Comparison of ENCODE assay signal across 9 mouse cellular contexts in genomic region chr12:26444054-26444453, GRCm38 (mm10). TPM values are rescaled to one million over a fixed set of nuclear protein-coding genes. Genes with fewer than 3 reads are reported as not detected.
A peak's percentile ranks its signal among the peaks of the same experiment; 100 is the strongest.
DNase-seq lines count a peak whose midpoint lies in the region; ATAC-seq and TF ChIP-seq lines count a peak whose summit lies in the region.
"Had no signal": no experiment of that assay in that cellular context is flagged by ENCODE, and none has a peak within 500 bp of the region (broad histone marks: within the 10 kb centered on the region; RNA-seq: fewer than 3 reads in every experiment).

No protein-coding gene starts in this region.

- H3K27me3 ChIP-seq in forebrain, postnatal 0 days (ENCODE audit: insufficient read depth, low read length): no peaks in the 10 kb centered on the region
- no peaks in the 10 kb centered on the region for H3K27me3 ChIP-seq in forebrain, embryonic 15.5 days
- H3K27me3 ChIP-seq in cerebellum, adult 2 months (ENCODE audit: control insufficient read depth, insufficient read depth, low read length): no peaks in the 10 kb centered on the region
- H3K27me3 ChIP-seq: liver, embryonic 15.5 days had no signal

- no peak for TF ChIP-seq POLR2A in cerebellum, adult 2 months (IDR thresholded peaks at IDR 0.05; ENCODE audit: borderline replicate concordance, insufficient read depth, low read length)

- no peaks in the 10 kb centered on the region for H3K36me3 ChIP-seq in forebrain, postnatal 0 days (ENCODE audit: insufficient read depth)
- H3K36me3 ChIP-seq in forebrain, embryonic 15.5 days: no peaks in the 10 kb centered on the region
- H3K36me3 ChIP-seq: liver, embryonic 15.5 days had no signal

- H3K9me3 ChIP-seq in forebrain, postnatal 0 days (ENCODE audit: low read length): no peaks in the 10 kb centered on the region
- H3K9me3 ChIP-seq in forebrain, embryonic 15.5 days: no peaks in the 10 kb centered on the region
- H3K9me3 ChIP-seq: liver, embryonic 15.5 days had no signal

- H3K4me1 ChIP-seq in forebrain, postnatal 0 days (ENCODE audit: insufficient read depth): no peaks in the 10 kb centered on the region
- no peaks in the 10 kb centered on the region for H3K4me1 ChIP-seq in forebrain, embryonic 15.5 days
- H3K4me1 ChIP-seq in cerebellum, adult 2 months (ENCODE audit: control insufficient read depth, insufficient read depth, low read length): no peaks in the 10 kb centered on the region
- H3K4me1 ChIP-seq: liver, embryonic 15.5 days had no signal

- no peak; the same call in 1 of the 2 replicates for ATAC-seq in forebrain, postnatal 0 days
- ATAC-seq in forebrain, embryonic 15.5 days (replicated peaks): no peak

- WGBS in forebrain, postnatal 0 days: 0% methylated on average over 2 of the region's 2 CpGs
- 2% methylated on average over 2 of the region's 2 CpGs for WGBS in forebrain, embryonic 15.5 days
- 0% methylated on average over 2 of the region's 2 CpGs for WGBS in cerebellum, adult 2 months

- H3K27ac ChIP-seq in forebrain, postnatal 0 days (ENCODE audit: low read depth, low read length): no peak overlapping the region
- H3K27ac ChIP-seq in forebrain, embryonic 15.5 days (replicated peaks): no peak overlapping the region
- no peak overlapping the region for H3K27ac ChIP-seq in cerebellum, adult 2 months (ENCODE audit: insufficient read depth, low read length)
- no peak overlapping the region for H3K27ac ChIP-seq in layer of hippocampus, adult 2 months
- H3K27ac ChIP-seq: liver, embryonic 15.5 days had no signal

- peak; percentile 75 for TF ChIP-seq CTCF in forebrain, postnatal 0 days (IDR thresholded peaks at IDR 0.05; ENCODE audit: low read depth)
- peak; percentile 60; the same call in 1 of the 2 replicates for TF ChIP-seq CTCF in cerebellum, adult 2 months (IDR thresholded peaks at IDR 0.05; ENCODE audit: borderline replicate concordance, insufficient read depth, low read depth, low read length)
- peak; percentile 98 for TF ChIP-seq CTCF in layer of hippocampus, adult 2 months (conservative IDR thresholded peaks at IDR 0.05)

- peak; percentile 78 for DNase-seq in forebrain, postnatal 0 days
- peak; percentile 54 for DNase-seq in MN1 (ENCODE audit: low spot score)
- DNase-seq in cerebellum, adult 2 months: peak; percentile 56 to 71
- DNase-seq in gastrocnemius, postnatal 10 days: peak; percentile 87
- peak; percentile 52 to 76 for DNase-seq in layer of hippocampus, adult 2 months (ENCODE audit: low spot score in 2 of 2)
- peak; percentile 76 to 84 for DNase-seq in lung, postnatal 4 days
- peak; percentile 49 to 65 for DNase-seq in spleen, postnatal 14 days (ENCODE audit: low spot score in 2 of 2)

- H3K9ac ChIP-seq in forebrain, postnatal 0 days: no peak overlapping the region
- no peak overlapping the region for H3K9ac ChIP-seq in forebrain, embryonic 15.5 days (replicated peaks)
- H3K9ac ChIP-seq: liver, embryonic 15.5 days had no signal

- H3K4me3 ChIP-seq in forebrain, postnatal 0 days (ENCODE audit: low read depth, low read length): no peak overlapping the region
- no peak overlapping the region for H3K4me3 ChIP-seq in forebrain, embryonic 15.5 days
- H3K4me3 ChIP-seq in cerebellum, adult 2 months (replicated peaks; ENCODE audit: insufficient read depth, low read depth, low read length): no peak overlapping the region
- H3K4me3 ChIP-seq in layer of hippocampus, adult 2 months: no peak overlapping the region
- H3K4me3 ChIP-seq: liver, embryonic 15.5 days had no signal

- H3K4me2 ChIP-seq in forebrain, postnatal 0 days (ENCODE audit: low read depth): no peak overlapping the region
- no peak overlapping the region for H3K4me2 ChIP-seq in forebrain, embryonic 15.5 days (replicated peaks)
- H3K4me2 ChIP-seq: liver, embryonic 15.5 days had no signal

RNA-seq across cellular contexts. Expression of gene Rsad2, which starts 12.2 kb away (rescaled TPM):
- 1.1 TPM in 2 replicates for total RNA-seq in forebrain, postnatal 0 days (2014; rRNA removed)
- 0.91 and 1.7 TPM in 2 replicates for polyA plus RNA-seq in forebrain, postnatal 0 days (2015; fragmentation: Nextera tagmentation; extraction: Ambion mirVana)
- polyA plus RNA-seq in forebrain, embryonic 15.5 days (2015; fragmentation: Nextera tagmentation; extraction: Ambion mirVana): 0.43 and 0.49 TPM in 2 replicates
- 0.46 and 0.70 TPM in 2 replicates for polyA plus RNA-seq in cerebellum, adult 2 months (2012; rRNA removed)
- total RNA-seq in gastrocnemius, postnatal 10 days (2021): 1 to 10 TPM in 1 of 2 experiments, under 1 TPM in 1; 0.92 to 1.4 TPM
- 1 to 10 TPM in 1 of 2 experiments, under 1 TPM in 1; 0.61 to 1.1 TPM for total RNA-seq in layer of hippocampus, adult 2 months (2021)

RNA-seq across cellular contexts. Expression of gene Cmpk2, which starts 24.9 kb away (rescaled TPM):
- 23.1 and 25.1 TPM in 2 replicates for total RNA-seq in forebrain, postnatal 0 days (2014; rRNA removed)
- polyA plus RNA-seq in forebrain, postnatal 0 days (2015; fragmentation: Nextera tagmentation; extraction: Ambion mirVana): 18.2 and 21.0 TPM in 2 replicates
- polyA plus RNA-seq in forebrain, embryonic 15.5 days (2015; fragmentation: Nextera tagmentation; extraction: Ambion mirVana): 10.4 and 11.5 TPM in 2 replicates
- 13.2 and 14.0 TPM in 2 replicates for polyA plus RNA-seq in cerebellum, adult 2 months (2012; rRNA removed)
- 1 to 10 TPM; 3.5 to 4.3 TPM for total RNA-seq in gastrocnemius, postnatal 10 days (2021)
- 10 to 100 TPM; 15.8 to 17.6 TPM for total RNA-seq in layer of hippocampus, adult 2 months (2021)

RNA-seq across cellular contexts. Expression of gene Rnf144a, which starts 29.0 kb away (rescaled TPM):
- total RNA-seq in forebrain, postnatal 0 days (2014; rRNA removed): 27.4 and 39.1 TPM in 2 replicates
- polyA plus RNA-seq in forebrain, postnatal 0 days (2015; fragmentation: Nextera tagmentation; extraction: Ambion mirVana): 16.4 and 23.1 TPM in 2 replicates
- polyA plus RNA-seq in forebrain, embryonic 15.5 days (2015; fragmentation: Nextera tagmentation; extraction: Ambion mirVana): 39.6 and 40.2 TPM in 2 replicates
- polyA plus RNA-seq in cerebellum, adult 2 months (2012; rRNA removed): 13.8 and 16.4 TPM in 2 replicates
- total RNA-seq in gastrocnemius, postnatal 10 days (2021): 10 to 100 TPM; 29.0 to 39.4 TPM
- 10 to 100 TPM; 20.4 to 22.6 TPM for total RNA-seq in layer of hippocampus, adult 2 months (2021)
